Mouse (Mus musculus) midbrain, embryonic 11.5 days (tissue): ENCODE results near the gene Thg1l. TPM values are rescaled to one million over a fixed set of nuclear protein-coding genes. Genes with fewer than 3 reads are reported as not detected.

Experiments used
- ATAC-seq: fragments of 200-750 bp; cut with Nextera tagmentation; 2 replicates; pipeline ENCODE4 v1.8.0; 2017; ENCODE audit warnings: moderate TSS enrichment, moderate library complexity; ENCODE audit not compliant: low FRiP score
- DNase-seq: peaks from one replicate; pipeline ENCODE4 v3.0.0; 2015; ENCODE audit warnings: low spot score; ENCODE audit errors: missing footprints
- H3K27ac ChIP-seq: fragments of 300-500 bp; sonication (generic); 2 replicates; pipeline ENCODE4 v1.5.1; 2014; ENCODE audit warnings: low read depth, low read length
- H3K27me3 ChIP-seq: fragments of 300-500 bp; sonication (generic); 2 replicates; pipeline ENCODE4 v1.6.1; 2014; ENCODE audit warnings: mild to moderate bottlenecking, low read length, moderate library complexity, mixed read lengths; ENCODE audit not compliant: control insufficient read depth, insufficient read depth
- H3K36me3 ChIP-seq: fragments of 300-500 bp; sonication (generic); 2 replicates; pipeline ENCODE4 v1.6.1; 2014; ENCODE audit warnings: mild to moderate bottlenecking, low read length, moderate library complexity, mixed read lengths; ENCODE audit not compliant: control insufficient read depth, insufficient read depth
- H3K4me1 ChIP-seq: fragments of 300-500 bp; sonication (generic); 2 replicates; pipeline ENCODE4 v1.6.1; 2014; ENCODE audit warnings: low read length; ENCODE audit not compliant: control insufficient read depth, insufficient read depth
- H3K4me2 ChIP-seq: fragments of 300-500 bp; sonication (generic); 2 replicates; pipeline ENCODE4 v1.6.1; 2014; ENCODE audit warnings: mild to moderate bottlenecking, moderate library complexity
- H3K4me3 ChIP-seq: fragments of 300-500 bp; sonication (generic); 2 replicates; pipeline ENCODE4 v1.5.1; 2014; ENCODE audit warnings: low read depth, low read length
- H3K9ac ChIP-seq: fragments of 300-500 bp; sonication (generic); 2 replicates; pipeline ENCODE4 v1.6.1; 2014; ENCODE audit warnings: low read length
- H3K9me3 ChIP-seq: fragments of 300-500 bp; sonication (generic); 2 replicates; pipeline ENCODE4 v1.6.1; 2016; ENCODE audit warnings: low read length; ENCODE audit not compliant: control insufficient read depth
- WGBS: fragments of 180-500 bp; shearing (Covaris S2); extraction: QIAGEN DNeasy Blood & Tissue Kit; methylation state at CpG from one replicate; pipeline ENCODE4 v1.1.7; 2014; 5-methylcytosine and 5-hydroxymethylcytosine counted together
- polyA plus RNA-seq: library from polyadenylated mRNA; unstranded; fragments of >200 nt; fragmentation: Nextera tagmentation; extraction: Ambion mirVana; gene quantifications from 2 replicates; pipeline ENCODE4 v1.2.1, GENCODE M21; 2014

Gene Thg1l
- polyA plus RNA-seq, 1 experiment from 2014 or later, result 14.6 TPM

- Histone ChIP-seq H3K9ac (peak overlapping the region; percentile 53), H3K4me3 (no peak overlapping the region), H3K4me1 (peaks cover 12% of the 10 kb centered on the region), H3K27ac (peak overlapping the region; percentile 77), H3K9me3 (no peaks in the 10 kb centered on the region), H3K4me2 (peak overlapping the region; percentile 28), H3K36me3 (no peaks in the 10 kb centered on the region), H3K27me3 (no peaks in the 10 kb centered on the region)
- 44% methylated on average over 8 of the region's 8 CpGs for WGBS
- DNase-seq (peak; percentile 88), ATAC-seq (peak; percentile 3; the same call in 1 of the 2 replicates)
Measured at GRCm38 (mm10) chr11:45921026-45921425, 34.3 kb downstream of the Thg1l start.

DNA sequence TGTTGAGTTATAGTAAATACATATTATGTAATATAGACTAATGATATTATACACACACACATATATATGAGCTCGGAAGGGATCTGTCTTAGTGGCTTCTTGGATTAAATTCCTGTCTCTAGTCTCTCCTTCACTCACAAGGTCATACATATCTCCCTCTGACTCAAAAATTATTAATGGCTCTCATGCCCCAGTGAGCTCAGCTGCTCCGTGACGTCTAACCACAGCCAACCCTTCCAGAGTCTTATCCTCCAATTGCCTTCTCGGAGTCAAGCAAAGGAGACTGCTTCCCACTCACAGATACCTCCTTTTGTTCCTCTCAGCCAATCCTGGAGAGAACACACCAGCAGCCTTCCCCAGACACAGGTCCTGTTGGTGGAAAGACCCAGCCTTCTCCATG lies 36.5 kb downstream of the Thg1l start:
- H3K4me2 ChIP-seq, result no peak overlapping the region
- DNase-seq (no peak), ATAC-seq (no peak)
- no peak overlapping the region for H3K4me3 ChIP-seq
- H3K4me1 ChIP-seq, result peaks cover 15% of the 10 kb centered on the region
- 84% methylated on average over 4 of the region's 4 CpGs for WGBS
- H3K27ac ChIP-seq, result no peak overlapping the region
- H3K9me3 ChIP-seq, result no peaks in the 10 kb centered on the region
- H3K27me3 ChIP-seq, result no peaks in the 10 kb centered on the region
- no peaks in the 10 kb centered on the region for H3K36me3 ChIP-seq
- no peak overlapping the region for H3K9ac ChIP-seq

GRCm38 (mm10) chr11:45918018-45918417 lies 37.3 kb downstream of the Thg1l start:
- no peak overlapping the region for H3K4me2 ChIP-seq
- WGBS, result 93% methylated on average over 6 of the region's 6 CpGs
- ATAC-seq (no peak), DNase-seq (no peak)
- peaks cover 15% of the 10 kb centered on the region for H3K4me1 ChIP-seq
- no peak overlapping the region for H3K9ac ChIP-seq
- H3K27me3 ChIP-seq, result no peaks in the 10 kb centered on the region
- H3K4me3 ChIP-seq, result no peak overlapping the region
- no peaks in the 10 kb centered on the region for H3K9me3 ChIP-seq
- H3K36me3 ChIP-seq, result no peaks in the 10 kb centered on the region
- no peak overlapping the region for H3K27ac ChIP-seq

DNA sequence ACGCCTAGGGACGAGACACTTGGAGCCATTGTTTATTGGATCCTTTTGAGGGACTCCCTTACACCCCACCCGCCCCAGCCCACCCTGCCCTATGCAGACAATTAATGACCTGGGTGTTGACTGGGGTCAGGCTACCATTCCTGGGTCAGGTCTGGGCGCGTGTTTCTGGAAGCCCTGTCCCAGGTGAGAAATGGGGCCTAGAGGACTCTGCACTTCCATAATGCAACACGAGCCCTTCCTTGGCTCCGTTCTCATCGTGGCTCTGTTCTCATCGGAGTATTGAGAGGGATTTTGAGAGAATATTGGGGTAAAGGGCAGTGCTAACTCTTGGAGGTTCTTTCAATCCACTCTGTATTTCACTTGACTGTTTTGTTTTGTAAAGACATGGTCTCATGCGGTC lies 39.1 kb downstream of the Thg1l start:
- H3K9me3 ChIP-seq, result no peaks in the 10 kb centered on the region
- no peak for ATAC-seq
- H3K27ac ChIP-seq, result no peak overlapping the region
- no peak overlapping the region for H3K4me3 ChIP-seq
- no peak overlapping the region for H3K9ac ChIP-seq
- peaks cover 6% of the 10 kb centered on the region; the same call in 1 of the 2 replicates for H3K4me1 ChIP-seq
- WGBS, result 85% methylated on average over 10 of the region's 10 CpGs
- DNase-seq, result no peak
- H3K4me2 ChIP-seq, result no peak overlapping the region
- no peaks in the 10 kb centered on the region for H3K36me3 ChIP-seq
- H3K27me3 ChIP-seq, result no peaks in the 10 kb centered on the region

GRCm38 (mm10) chr11:45910701-45911100 lies 44.6 kb downstream of the Thg1l start:
- H3K4me2 ChIP-seq, result no peak overlapping the region
- H3K9me3 ChIP-seq, result no peaks in the 10 kb centered on the region
- no peak overlapping the region for H3K9ac ChIP-seq
- H3K36me3 ChIP-seq, result peaks cover 10% of the 10 kb centered on the region
- no peak for ATAC-seq
- peaks cover 3% of the 10 kb centered on the region; the same call in 1 of the 2 replicates for H3K4me1 ChIP-seq
- DNase-seq, result no peak
- H3K4me3 ChIP-seq, result no peak overlapping the region
- H3K27ac ChIP-seq, result no peak overlapping the region
- no peaks in the 10 kb centered on the region for H3K27me3 ChIP-seq
- WGBS, result 93% methylated on average over 5 of the region's 5 CpGs

GRCm38 (mm10) chr11:45908894-45909293 lies 46.4 kb downstream of the Thg1l start:
- Histone ChIP-seq H3K4me1 (no peaks in the 10 kb centered on the region), H3K4me2 (no peak overlapping the region), H3K36me3 (peaks cover 12% of the 10 kb centered on the region), H3K27me3 (no peaks in the 10 kb centered on the region), H3K4me3 (no peak overlapping the region), H3K9ac (no peak overlapping the region), H3K27ac (no peak overlapping the region), H3K9me3 (no peaks in the 10 kb centered on the region)
- ATAC-seq, result no peak
- peak; percentile 45 for DNase-seq
- WGBS, result 97% methylated on average over 7 of the region's 7 CpGs

DNA sequence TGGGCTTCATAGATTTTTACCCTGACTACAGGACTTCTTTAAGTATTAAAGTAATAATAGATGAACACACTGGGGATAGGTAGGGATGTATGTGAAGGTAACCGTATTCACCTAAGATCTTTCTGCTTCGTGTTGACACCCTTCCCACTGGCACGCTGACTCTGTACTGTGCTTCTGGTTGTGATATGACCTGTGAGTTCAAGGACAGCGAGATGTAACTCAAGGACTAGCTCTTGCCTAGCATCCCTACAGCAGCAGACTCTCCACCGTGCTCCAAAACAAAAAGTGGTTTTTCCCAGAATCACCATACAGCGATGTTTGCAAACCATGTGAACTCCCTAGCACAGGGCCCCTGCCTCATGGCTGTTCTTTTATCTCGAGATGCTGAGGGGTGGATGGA lies 47.2 kb downstream of the Thg1l start:
- Histone ChIP-seq H3K27ac (no peak overlapping the region), H3K27me3 (no peaks in the 10 kb centered on the region), H3K4me1 (no peaks in the 10 kb centered on the region), H3K9ac (no peak overlapping the region), H3K9me3 (no peaks in the 10 kb centered on the region), H3K4me3 (no peak overlapping the region), H3K4me2 (no peak overlapping the region), H3K36me3 (peaks cover 12% of the 10 kb centered on the region)
- ATAC-seq (no peak), DNase-seq (peak; percentile 53)
- 93% methylated on average over 7 of the region's 7 CpGs for WGBS

DNA sequence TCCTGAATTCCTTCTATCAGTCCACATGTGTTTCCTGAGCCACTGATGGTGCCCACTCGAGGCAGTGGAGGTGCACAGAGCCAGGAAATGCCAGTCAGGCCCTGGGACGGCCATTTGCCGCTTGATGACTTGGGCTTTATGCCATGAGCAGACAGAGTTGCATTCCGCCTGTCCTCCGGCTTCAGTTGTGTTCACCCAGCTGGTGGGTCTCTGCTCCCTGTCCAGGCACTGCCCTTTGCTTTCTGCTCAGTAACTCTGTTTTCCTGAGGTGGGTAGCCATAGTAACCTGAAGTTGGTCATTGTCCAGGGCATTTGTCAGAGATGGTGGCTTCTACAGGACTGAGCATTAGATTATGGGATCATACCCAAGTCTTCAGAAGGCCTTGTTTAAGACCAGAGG lies 48.0 kb downstream of the Thg1l start:
- no peak overlapping the region for H3K4me2 ChIP-seq
- H3K9me3 ChIP-seq, result no peaks in the 10 kb centered on the region
- no peak overlapping the region for H3K4me3 ChIP-seq
- no peak overlapping the region for H3K27ac ChIP-seq
- no peak overlapping the region for H3K9ac ChIP-seq
- H3K4me1 ChIP-seq, result no peaks in the 10 kb centered on the region
- 88% methylated on average over 5 of the region's 5 CpGs for WGBS
- no peaks in the 10 kb centered on the region for H3K27me3 ChIP-seq
- peaks cover 12% of the 10 kb centered on the region for H3K36me3 ChIP-seq
- DNase-seq (no peak), ATAC-seq (no peak)

DNA sequence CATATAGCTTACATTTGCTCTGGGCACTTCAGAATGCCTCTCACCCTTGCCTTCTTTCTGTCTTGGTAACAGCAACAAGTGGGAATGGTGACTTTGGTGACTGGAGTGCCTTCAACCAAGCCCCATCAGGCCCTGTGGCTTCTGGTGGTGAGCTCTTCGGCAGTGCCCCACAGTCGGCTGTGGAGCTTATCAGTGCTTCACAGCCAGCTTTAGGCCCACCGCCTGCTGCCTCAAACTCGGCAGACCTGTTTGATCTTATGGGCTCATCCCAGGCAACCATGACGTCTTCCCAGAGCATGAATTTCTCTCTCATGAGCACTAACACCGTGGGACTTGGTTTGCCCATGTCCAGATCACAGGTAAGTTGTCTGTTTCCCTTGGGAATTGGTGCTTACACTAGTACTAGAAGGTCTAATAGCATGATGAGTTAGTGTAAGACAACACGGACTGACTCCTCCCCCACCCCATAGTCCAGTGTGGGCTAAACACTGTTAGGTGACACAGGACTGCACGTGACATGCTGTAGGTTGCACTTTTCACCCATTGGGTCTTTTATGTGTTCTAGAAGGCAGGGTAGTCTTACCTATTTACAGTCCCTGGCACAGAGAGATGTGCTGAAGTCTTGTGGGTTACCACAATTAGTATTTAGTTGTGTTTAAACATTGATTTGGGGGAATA lies 49.0 kb downstream of the Thg1l start:
- H3K36me3 ChIP-seq, result peaks cover 12% of the 10 kb centered on the region

More for the DNA sequence above, 49.0 kb downstream of the Thg1l start:
- Histone ChIP-seq H3K4me2 (no peak overlapping the region), H3K9me3 (no peaks in the 10 kb centered on the region), H3K9ac (no peak overlapping the region), H3K4me3 (no peak overlapping the region), H3K27ac (no peak overlapping the region), H3K27me3 (no peaks in the 10 kb centered on the region), H3K4me1 (no peaks in the 10 kb centered on the region)
- no peak for DNase-seq
- 92% methylated on average over 8 of the region's 8 CpGs for WGBS
- ATAC-seq, result no peak
